Mouse (Mus musculus): ENCODE measurements around the gene Tmem136.
"Not testable (repeated sequence)": the region's sequence is repeated elsewhere in the genome, so short reads cannot be mapped to it uniquely, and the experiment has no call there.

The Tmem136 gene
- long read RNA-seq, experiment 1, partial matches to known transcripts: 0 of 1 reads
- long read RNA-seq, experiment 1, other reads (novel, unspliced or antisense): 1 of 1 reads
- long read RNA-seq, experiment 2, partial matches to known transcripts: 0 of 1 reads
- long read RNA-seq, experiment 2, other reads (novel, unspliced or antisense): 0 of 1 reads

DNA sequence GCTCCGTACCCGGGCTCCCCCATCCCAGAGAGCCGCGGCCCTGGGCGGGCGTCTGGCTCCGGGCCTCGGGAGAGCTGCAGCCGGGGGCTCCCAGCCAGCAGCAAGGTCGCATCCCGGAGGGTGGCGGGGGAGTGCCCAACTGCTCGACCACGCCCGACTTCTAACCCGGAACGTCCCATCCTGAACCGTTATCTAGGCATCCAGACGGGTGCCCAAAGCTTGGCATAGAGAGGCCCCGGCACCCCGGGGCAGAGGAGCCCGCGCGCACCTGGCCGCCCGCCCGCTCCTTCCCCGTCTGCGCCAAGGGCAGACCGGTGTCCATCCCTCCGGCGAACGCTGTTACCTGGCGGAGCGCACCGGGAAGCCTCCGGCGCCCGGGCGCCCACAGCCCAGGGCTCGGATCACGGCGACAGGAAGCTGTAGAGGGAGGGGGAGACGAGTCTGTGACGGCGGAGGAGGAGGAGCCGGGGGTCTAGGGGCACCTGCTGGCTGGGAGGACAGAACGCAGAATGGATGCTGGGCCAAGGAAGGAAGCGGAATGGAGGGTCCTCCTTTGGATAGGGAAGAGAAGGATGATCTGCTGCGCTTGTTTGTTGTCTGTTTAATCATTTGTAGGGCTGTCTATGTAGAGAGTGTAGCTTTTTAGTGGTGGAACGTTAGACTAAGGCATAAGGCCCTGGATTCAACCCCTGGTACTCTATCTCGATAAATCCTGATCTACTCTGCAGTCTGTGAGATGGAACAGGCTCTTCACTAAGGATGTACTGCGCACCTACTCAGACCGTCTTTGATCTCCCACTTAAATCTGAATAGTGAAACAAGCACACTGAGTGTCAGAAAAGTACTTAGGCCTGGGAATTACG lies at the start of gene Tmem136:
Gene Tmem136 (minus strand): TSS at position 437 of the 863 bp plus-strand sequence.
- intact Hi-C loops (cut with DNase I): no loop called here

DNA sequence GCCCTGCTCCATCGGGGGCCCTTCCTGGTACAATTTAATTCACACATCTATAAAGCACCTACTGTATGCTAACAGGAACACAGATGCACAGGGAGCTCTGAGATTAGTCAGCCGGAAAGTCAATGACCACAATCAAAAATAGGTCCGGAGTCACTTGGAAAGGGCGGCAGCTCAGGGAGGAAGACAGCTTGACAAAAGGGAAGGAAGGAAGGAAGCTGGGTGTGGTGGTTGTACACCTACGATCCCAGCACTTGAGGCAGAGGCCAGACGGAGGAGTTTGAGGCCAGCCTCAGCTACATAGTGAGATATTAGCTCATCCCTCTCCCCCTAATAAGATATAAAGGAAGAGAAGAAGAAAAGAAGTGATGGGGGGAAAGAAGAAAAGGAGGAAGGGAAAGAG lies 39.6 kb upstream of the Tmem136 start:
- intact Hi-C loops (cut with DNase I): no loop called here

DNA sequence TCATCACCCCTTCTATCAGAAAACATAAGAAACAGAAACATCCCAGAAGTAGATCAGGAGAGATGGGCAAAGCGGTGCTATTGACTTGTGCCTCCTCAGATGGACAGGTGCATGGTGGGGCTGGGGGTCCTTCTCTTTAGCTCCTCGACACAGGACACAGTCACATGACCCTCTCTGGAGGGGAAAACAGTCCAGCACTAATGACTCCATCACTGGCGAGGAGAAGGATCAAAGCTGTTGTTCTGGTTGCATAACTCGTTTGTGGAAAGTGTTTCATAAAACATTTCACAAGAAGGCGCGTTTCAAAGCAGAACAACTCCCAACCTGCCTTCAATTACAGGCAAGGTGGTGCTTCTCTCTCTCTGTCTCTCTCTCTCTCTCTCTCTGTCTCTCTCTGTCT lies 35.4 kb upstream of the Tmem136 start:
- intact Hi-C loops (cut with DNase I): no loop called here

DNA sequence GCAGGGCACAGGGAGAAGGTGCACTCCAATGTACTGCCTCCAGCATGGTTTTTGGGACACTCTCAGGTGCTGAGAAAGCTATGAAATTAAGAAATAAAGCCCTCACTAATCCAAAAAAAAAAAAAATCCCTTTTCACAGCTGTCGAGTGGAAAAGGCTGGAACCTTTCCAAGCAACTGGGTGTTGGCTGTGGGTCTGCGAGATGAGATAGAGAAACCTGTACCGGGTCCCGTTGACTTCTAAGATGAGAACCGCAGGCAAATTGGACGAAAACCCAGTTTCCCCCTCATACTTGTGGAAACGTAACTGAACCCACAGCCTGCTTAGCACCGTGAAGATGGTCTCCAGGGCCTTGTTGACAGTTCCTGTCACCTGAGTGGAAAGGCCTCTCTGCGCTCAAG lies 34.6 kb upstream of the Tmem136 start:
- intact Hi-C loops (cut with DNase I): no loop called here

DNA sequence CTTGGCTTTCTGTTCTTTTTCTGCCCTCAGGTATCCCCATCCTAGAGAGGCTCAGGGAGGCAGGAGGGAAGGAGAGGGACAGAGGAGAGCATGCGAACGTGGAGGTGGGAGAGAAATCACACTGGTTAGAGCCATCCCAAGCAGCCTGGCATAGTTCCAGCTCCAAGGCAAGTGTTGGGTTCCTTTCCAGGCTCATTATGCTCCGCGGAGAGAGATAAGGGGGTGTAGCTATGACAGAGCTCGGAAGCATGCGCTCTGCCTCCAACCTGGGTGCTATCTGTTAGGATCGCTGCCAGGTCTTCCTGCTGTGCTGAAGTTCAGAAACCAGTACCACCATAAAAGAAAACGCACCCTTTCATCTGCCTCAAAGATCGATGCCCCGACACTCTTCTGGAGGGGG lies 33.7 kb upstream of the Tmem136 start:
- intact Hi-C loops (cut with DNase I): no loop called here

DNA sequence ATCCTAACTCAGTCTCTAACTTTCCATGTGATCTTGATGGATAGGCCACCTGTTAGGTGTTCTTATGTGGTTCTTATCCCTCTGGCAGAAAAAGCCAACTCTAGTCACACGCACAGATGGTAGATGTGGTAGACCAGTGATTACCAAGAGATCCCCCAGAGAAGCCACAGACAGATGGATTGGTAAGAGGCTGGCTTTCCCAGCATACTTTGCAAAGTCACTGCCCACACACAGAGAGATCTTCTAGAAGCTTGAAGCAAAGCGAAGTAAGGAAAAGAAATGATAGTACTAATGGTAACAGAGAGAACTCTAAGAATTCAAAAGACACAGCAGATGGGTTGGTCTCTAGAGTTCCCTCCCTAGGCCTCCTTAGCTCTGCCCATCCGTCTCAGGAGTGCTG lies 33.1 kb upstream of the Tmem136 start:
- intact Hi-C loops (cut with DNase I): no loop called here

DNA sequence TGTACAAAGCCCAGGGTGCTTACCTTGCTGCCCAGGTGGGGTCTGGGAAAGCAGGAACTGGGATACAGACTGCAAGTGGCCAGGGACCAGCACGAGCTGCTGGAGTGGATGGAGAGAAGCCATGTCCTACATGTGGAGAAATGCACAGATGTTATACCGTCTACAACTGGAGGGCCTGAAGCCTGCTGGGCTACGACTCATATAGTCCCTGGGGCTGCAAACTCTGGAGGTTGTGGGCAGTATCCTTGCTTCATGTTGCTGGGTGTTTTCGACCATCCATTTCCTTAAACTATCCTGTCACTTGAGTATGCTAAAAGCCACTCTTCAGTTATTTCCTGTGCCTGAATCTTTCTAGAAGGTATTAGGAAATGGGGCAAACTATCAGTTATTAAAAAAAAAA lies 28.8 kb upstream of the Tmem136 start:
- intact Hi-C loops (cut with DNase I): no loop called here

DNA sequence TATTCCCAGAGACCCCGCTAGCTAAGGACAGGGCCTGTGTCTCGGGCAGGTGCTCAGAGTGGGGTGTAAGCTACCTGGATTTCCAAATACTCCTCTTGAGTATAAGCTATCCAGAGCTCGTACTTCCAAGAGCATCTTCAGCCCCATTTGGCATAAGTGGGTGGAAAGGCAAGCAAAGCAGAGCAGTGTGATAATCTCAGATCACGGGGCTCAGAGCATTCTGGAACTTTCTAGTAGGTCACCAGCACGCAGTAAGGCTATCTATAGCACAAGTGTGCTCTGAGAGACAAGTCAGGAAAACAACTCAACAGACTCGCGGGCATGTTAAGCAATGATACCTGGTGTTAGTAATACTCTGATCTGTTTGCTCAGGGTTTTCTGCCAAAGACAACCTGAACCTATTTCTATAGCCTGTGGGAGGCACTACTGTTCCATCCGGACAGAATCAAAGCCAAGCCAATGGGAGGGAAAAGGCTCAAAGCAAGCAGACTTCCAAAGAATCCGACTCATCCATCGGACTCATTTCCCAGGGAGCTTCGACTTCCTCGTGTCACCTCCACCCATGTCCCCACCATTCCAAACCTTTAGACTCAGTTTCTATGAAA lies 27.9 kb upstream of the Tmem136 start:
- intact Hi-C loops (cut with DNase I): no loop called here

DNA sequence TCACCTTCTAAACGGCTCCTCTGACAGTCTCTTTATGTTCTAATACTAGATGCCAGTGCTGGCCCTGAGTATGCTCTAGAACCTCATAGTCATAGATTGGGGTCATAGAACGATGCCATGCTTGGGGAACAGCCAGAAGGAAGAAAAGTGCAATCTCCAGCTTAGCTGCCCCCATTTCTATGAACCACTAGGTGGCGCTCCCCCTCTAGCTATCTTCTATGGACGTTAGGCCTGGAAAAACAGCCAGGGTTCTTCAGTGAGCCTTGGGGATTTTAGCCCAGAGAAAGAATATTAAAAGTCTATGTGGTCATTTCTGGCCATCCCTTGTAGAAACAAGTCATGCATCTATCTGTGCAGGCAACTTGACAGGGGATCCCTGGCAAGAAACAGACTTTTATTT lies 25.5 kb upstream of the Tmem136 start:
- intact Hi-C loops (cut with DNase I): loop anchor here (2.0 kb wide), 2 partner anchors 69 to 143 kb away; partner anchors contain the start of gene Pou2f3

DNA sequence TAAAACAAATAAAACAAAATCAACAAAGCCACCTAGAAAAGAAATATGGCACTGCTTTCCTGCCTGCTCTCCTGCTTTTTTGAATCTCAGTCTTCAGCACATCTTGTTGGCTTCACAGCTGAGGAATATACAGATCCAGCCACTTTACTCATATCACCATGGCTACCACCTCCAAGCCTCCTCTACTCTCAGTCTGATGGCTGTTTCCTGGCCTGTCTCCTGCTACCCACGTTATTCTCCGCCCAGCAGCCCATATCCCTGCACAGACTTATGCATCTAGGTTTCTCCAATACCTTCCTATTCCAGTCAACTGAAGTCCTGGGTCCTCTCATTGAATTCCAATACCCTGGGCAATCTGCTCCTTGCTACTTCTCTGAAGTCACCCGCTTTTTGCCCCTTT lies 17.2 kb upstream of the Tmem136 start:
- intact Hi-C loops (cut with DNase I): no loop called here

DNA sequence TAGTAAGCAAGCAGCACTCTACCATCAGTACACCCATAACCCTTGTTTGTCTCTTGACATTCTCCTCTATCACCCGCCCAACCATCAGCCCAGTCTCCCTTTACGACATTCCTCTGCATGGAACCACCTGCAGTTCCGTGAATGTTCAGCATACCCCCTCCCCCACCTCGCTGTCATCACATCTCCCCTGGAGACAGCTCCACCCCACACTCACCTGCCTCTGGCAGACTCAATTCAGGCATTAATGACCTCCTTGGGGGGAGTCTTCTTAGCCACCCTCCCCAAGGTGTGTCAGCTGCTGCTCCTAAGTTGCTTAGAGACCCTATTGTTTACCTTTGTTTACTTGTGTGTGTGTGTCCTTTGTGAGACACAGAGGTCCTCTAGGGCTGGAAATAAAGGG lies 16.0 kb upstream of the Tmem136 start:
- intact Hi-C loops (cut with DNase I): no loop called here

DNA sequence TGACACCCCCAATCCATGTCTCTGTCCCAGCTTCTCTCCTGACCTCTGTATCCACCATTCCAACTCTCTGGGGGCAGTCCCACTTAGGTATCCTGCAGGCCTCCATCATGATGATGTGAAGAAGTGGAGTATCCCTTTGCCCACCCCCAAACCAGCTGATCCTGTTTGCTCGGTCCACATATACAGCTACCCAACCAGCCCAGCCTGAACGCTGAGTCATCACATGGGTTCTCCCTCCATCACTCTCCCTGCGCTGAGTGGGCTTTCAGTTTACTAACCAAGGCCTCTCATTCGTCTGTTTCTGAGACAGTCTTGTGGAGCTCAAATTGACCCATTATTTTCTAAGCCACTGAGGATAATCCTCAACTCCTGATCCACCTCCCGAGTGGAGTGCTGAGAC lies 15.6 kb upstream of the Tmem136 start:
- intact Hi-C loops (cut with DNase I): no loop called here

DNA sequence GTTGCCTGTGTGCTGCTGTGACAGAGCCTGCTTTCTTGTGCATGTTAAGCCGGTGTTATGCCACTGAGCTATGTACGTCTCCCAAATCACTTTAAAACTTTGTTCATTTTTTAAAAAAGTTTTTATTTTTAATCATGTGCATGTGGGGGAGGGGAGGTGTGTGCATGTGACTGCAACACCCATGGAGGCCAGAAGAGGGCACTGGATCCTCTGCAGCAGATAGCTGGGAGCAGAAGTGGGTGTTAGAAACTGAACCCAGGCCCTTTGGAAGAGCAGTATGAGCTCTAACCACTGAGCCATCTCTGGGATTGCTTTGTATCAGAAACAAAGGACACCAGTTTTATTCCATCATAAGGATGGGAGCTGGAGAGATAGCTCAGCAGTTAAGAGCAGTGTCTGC lies 14.3 kb upstream of the Tmem136 start:
- intact Hi-C loops (cut with DNase I): no loop called here

DNA sequence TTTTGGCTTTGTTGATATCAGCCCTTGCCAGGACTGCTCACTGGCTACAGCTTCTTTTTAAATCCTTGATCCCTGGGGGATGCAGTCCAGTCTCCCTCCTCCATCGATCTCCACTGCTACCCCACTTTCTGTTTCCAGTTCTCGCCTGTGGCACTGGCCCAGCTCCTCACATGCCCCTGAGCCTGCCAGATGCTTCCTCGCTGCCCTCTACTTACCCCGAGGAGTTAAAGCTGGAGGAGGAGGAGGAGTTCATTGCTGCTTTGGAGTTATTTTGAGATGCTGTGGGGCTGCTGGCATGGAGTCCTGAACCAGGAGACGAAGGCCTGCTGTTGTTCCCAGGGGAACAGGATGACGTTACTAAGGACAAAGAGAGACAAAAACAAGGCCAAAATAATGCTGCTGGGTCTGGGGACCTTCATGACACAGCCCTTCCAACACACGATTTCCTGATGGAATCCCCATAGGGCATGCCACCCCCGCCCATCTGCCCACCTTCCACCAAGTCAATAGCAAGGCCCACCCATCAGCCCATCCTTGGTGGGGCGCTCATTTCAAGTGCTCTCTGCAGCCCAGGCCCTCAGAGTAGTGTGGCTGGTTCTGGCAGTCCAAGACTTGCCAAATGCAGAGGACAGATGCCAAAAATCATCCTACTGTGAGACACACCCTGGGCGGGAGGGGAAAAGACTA lies 10.9 kb upstream of the Tmem136 start:
- intact Hi-C loops (cut with DNase I): no loop called here

DNA sequence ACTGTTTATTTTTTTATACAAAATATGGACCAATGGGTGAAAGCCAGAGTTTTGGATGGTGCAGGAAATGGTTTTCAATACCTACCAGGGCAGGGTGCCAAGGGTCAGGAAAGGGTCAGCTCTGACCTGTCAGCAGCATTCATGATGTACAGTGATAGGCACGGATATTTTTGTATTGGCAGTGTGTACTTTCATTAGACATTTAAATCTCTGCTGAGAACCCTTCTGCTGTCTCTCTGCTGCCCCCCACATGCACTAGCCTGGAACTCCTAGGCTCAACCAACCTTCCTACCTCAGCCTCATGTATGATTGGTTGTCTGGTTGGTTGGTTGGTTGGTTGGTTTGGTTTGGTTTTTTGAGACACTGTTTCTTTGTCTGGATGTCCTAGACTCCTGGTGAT lies 6.0 kb upstream of the Tmem136 start:
- intact Hi-C loops (cut with DNase I): no loop called here

DNA sequence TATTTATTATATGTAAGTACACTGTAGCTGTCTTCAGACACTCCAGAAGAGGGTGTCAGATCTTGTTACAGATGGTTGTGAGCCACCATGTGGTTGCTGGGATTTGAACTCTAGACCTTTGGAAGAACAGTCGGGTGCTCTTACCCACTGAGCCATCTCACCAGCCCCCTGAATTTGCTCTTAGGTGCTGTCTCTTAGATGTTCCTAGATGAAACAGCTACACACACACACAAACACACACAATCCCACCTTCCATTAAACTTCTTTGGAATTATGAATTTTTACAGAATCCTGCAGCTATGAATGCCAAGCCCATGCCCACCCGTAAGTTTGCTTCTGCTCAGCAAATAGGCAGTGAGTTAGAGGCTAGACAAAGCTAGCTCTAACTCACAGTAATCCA lies 5.6 kb upstream of the Tmem136 start:
- intact Hi-C loops (cut with DNase I): not testable (repeated sequence)

DNA sequence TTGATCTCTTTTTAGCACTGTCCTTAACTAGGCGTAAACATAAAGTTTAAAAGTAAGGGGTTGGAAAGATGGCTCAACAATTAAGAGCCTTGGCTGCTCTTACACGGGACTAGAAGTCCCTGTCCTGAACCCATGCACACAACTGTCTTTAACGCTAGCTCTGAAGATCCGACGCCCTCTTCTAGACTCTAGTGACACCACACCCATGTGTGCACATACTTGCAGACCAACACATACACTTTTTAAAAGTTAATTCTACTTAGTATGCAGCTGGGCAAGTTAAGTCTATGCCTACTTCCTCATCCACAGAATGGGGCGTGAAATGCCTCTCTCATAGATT lies 597 bp upstream of the Tmem136 start:
- intact Hi-C loops (cut with DNase I): no loop called here

DNA sequence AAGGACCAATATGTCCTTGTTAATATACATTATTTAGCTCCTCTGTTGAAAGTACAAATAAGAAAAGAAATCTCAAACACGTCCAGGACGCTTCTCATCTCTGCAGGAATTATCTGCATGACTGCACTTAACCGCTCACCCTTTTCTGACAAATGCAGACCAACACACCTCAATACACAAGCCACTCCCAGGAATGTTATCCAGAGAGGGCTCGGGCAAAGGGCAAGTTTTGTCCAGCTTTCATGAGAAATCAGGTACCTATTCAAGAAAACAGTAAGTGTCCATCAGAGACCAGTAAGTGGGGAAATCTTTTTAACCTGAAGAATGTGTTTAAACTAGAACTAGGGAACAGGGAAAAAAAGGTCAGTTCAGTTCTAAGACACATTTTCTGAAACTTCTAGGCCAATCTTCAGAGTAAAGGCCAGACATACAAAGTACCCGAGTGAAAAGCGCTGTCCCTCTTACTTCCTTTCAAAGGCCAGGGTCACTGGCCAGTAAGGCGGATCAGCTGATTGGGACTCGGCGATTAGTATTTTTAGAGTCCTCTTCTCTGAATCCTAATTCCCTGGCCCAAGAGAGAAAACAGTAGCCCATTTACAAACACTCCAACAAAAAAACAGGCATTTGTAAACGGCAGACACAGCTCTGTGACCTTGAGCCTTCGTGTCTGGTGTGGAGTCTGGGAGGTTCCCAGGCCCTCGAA lies 788 bp downstream of the Tmem136 start:
- intact Hi-C loops (cut with DNase I): no loop called here

DNA sequence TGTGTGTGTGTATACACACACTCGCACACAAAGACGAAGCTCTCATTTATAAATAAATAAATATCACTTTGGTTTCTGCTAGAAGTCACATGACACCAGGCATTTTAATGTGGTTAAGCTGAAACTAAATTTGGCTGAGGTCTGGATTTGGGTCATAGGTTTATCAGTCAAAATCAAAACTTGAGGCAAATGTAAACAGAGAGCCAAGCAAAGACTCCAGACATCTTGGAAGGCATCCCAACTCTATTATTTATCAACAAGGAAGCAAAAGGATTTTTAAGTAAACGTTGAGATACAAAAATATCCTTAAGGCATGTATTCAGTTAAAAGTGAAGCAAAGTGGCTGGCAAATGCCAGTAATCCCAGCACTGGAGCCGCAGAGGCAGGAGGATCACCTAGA lies 1.5 kb downstream of the Tmem136 start:
- intact Hi-C loops (cut with DNase I): no loop called here

DNA sequence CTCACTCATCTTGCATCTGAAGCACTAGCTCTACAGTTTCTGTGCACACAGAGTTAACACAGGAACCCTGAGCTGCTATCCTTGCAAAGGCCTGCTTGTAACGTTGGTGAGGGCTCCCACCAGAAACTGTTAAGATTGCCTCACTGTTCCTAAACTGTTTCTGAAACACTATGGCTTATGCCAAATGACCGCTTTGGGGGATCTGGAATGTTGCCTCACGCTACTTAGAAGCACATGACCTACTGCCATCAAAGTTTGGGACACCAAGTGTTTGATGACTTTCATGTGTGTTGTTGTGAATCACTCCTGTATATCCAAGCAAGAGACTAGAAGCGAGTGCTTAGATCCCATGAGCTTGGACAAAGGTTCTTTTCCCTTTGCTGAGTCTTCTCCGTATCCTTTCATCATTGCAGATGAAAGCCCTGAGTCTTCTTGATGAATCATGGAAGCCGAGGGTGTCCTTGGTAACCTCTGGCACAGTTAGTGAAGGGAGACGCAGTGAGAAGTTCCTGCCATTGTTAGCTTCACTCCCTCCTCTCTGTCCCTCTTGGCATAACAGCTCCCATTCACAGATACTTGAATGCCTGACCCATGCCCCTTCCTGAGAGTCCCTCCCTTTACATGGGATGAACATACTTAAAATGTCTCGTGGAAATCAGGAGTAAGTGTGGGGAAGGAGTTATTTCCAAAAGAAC lies 5.9 kb downstream of the Tmem136 start:
- intact Hi-C loops (cut with DNase I): no loop called here

DNA sequence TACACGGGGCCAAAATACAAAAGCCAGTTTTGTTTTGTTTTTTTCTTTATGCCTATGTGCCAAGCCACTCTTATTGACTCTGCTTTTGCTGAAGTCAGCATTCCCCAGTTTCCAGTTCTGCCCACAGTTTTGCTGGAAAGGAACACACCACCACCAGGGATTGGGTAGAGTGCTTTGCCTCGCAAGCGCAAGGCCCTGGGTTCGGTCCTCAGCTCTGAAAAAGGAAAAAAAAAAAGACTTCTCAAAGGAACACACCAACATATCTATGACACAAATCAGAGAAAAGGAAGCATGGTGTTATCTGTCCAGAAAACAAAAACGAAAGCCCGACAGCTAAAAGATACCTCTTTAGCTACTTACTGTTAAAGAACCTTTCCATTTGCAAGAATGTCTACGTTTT lies 7.2 kb downstream of the Tmem136 start:
- intact Hi-C loops (cut with DNase I): no loop called here

Measured in adrenal gland (tissue).